Mouse (Mus musculus): ENCODE results near the gene Foxj2.

The Foxj2 gene

DNA sequence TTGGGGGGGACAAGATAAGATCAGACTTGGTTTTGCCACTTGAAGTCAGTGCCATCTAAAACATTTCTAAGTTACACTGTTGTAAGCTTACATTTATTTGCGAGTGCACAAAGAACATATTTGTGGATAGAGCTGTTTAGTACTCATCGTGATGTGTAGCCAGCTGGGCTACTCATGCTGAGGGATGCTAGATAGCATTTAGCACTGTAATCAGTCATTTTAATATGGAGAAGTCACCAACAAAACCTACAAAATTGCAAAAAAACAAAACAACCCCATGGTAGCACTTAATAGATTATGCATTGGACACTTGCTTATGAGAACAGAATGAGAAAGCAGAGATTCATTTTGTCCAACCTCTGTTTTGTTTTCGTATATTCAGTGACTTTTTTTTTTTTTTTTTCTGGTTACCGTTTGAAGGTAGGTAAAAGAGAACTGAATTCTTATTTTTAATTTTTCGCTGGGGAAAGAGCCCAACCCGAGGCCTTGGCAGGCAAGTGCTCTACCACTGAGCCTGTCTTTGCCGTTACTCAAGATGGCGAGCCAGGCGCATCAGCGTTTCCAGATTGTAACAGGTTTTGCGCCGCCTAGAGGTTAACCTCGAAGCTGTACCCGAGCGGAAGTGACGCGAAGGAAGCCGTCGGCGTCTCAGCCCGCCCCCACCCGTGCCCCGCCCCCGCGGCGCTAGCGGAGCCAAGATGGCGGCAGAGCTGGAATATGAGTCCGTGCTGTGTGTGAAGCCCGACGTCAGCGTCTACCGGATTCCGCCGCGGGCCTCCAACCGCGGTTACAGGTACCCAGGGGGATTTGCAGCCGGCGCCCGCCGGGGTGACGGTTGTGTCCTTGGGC is 54.4 kb downstream of the Foxj2 start, which contains the start of gene Necap1:
TSS of gene Necap1 (plus strand) at position 604 of the 849 bp plus-strand sequence.
- in situ Hi-C loops (cut with MboI, MseI), result loop anchor here (10.0 kb wide), 1 partner anchor 49 kb away; no protein-coding TSS in a partner anchor

DNA sequence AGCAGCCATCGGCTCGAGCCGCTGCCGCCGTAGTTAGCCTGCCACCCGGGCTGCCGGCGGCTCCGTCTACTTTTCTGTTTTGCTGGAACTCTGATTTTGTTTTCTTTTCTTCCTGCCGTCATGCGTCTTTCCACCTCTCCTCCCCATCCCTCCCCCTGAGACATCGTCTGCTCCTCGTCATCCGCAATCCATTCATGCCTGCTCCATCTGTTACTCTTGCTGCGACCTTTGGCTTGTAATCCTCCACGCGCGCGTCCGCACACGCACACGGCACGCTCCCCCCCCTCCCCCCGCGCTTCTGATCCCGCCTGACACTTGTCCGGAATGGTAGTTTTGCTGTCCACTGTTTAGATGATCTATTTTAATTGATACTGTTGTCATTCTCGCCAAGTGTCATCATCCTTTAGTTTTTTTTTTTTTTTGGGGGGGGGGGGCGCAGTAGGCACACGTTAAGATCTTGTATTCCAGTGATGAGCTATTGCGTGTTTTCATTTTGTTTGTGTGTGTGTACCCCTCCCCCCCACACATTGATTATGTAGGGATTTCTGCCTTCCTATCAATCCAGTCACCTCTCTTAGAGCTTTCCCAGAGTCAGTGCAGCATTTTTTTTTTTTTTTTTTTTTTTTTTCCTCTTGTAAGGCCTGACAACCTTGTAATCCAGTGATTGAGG is 55.1 kb downstream of the Foxj2 start:
- in situ Hi-C loops (cut with MboI, MseI), result loop anchor here (10.0 kb wide), 1 partner anchor 50 kb away; no protein-coding TSS in a partner anchor

DNA sequence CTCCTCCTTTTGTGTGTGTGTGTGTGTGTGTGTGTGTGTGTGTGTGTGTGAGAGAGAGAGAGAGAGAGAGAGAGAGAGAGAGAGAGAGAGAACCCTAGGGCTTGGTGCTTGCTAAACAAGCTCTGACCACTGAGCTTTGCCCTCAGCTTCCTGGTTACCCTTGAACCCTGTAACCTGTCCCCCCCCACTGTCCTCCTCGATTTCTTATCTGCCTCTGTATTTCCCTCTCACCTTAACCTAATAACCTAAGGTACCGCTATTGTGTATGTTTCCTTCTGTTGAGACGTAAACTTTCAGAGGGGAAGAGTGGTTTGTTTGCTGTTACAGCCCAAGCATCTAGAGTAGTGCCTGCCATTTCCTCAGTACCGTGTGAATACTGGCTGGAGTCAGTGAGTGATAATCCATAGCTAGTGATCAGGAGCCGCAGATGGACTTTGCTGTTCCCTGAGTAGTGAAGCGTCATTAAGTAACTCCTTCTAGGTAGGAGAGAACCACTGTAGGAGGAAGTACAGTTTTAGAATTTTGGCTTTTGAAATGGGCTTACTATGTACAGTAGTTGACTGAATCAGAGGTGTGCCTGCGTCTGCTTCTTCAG is 59.5 kb downstream of the Foxj2 start:
- in situ Hi-C loops (cut with MboI, MseI), result loop anchor here (10.0 kb wide), 1 partner anchor 54 kb away; no protein-coding TSS in a partner anchor

DNA sequence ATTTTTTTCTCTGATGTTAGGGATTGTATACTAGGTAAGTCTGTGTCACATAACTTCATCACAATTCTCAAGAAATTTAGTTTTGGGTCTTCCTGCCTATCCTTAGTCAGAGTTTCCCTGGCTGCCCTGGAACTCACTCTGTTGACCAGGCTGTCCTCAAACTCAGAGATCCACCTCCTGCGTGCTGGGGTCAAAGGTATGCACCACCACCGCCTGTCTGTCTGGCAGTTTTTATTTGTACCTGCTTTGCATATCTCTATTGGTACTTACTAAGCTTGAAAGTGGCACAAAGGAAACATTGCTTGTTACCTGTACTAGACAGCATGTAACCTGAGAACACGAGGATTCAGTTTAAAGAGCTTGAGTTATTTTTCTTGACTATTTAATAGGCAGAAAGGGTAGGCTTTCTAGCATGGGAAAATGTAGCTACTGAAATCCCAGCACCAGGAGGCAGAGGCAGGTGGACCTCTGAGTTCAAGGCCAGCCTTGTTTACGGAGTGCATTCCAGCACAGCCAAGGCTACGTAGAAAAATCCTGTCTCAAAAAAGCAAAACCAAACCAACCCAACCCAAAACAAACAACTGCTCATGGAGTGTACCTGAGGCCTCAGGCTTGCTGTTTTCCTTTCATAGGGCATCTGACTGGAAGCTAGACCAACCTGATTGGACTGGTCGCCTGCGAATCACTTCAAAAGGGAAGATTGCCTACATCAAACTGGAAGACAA is 60.2 kb downstream of the Foxj2 start:
- in situ Hi-C loops (cut with MboI, MseI), result loop anchor here (10.0 kb wide), 1 partner anchor 55 kb away; no protein-coding TSS in a partner anchor

DNA sequence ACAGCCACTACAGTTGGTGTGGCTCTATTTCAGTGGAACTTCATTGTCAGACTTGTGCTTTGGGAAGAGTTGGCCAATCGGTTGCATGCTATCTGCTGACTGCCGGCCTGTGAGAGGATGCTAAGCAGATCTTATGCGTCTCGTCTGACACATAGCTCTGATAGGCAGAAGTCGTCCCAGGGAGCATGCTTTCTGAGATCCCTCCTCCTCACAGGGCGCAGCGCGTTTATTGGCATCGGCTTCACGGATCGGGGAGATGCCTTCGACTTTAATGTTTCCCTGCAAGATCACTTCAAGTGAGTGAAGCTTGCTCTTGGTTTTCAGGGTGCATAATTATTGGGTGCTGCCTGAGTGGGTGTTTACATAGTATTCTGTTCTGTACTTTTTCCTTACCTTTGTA is 61.6 kb downstream of the Foxj2 start:
- in situ Hi-C loops (cut with MboI, MseI), result no loop called here

- in situ Hi-C loops (cut with MboI, MseI), result no loop called here
Observed at GRCm38 (mm10) chr6:122883603-122884002, 63.9 kb downstream of the Foxj2 start.

DNA sequence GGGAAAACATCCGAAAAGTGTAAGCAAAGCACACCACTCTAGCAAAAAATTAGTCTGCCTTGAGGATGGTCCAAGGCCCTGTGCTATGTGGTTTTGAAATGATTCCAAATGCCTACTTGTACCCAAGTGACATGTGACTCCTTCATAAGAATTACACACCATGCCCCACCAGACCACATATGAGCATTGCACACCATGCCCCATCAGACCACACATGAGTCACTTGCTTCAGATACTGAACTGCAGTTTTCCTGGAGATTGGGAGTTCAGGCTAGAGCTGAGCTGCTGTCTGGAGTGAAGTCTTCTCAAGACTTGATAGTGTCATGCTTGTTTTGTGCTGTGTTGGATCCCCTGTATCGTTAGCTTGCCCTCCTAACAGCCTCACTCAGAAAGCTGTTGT is 69.9 kb downstream of the Foxj2 start:
- in situ Hi-C loops (cut with MboI, MseI), result no loop called here

GRCm38 (mm10) chr6:122892442-122893049 is 72.8 kb downstream of the Foxj2 start:
- in situ Hi-C loops (cut with MboI, MseI), result no loop called here

Data from regulatory T cell (primary cell).